Mouse (Mus musculus): ENCODE measurements at regions not wholly inside any gene's neighbourhood (a gene's known extent, or its start where the extent isn't known, plus 50 kb on each side); places are given as distances from the start of the nearest gene placed in this dataset.

GRCm38 (mm10) chr13:53584504-53585130 is 111.7 kb upstream of the Msx2 start:
- DNase-seq (ENCODE audit: low spot score), result no peak

GRCm38 (mm10) chr13:53553876-53554577 is 81.2 kb upstream of the Msx2 start:
- DNase-seq (ENCODE audit: low spot score), result no peak

GRCm38 (mm10) chr13:53553192-53553875 is 80.5 kb upstream of the Msx2 start:
- no peak for DNase-seq (ENCODE audit: low spot score)

GRCm38 (mm10) chr13:53548396-53548795 is 75.5 kb upstream of the Msx2 start:
- no peak for DNase-seq (ENCODE audit: low spot score)

GRCm38 (mm10) chr13:53543291-53543690 is 70.4 kb upstream of the Msx2 start:
- no peak for DNase-seq (ENCODE audit: low spot score)

GRCm38 (mm10) chr13:53539797-53540196 is 66.9 kb upstream of the Msx2 start:
- no peak for DNase-seq (ENCODE audit: low spot score)

GRCm38 (mm10) chr13:53537937-53538336 is 65.1 kb upstream of the Msx2 start:
- DNase-seq (ENCODE audit: low spot score), result no peak

- no peak for DNase-seq (ENCODE audit: low spot score)
Measured at GRCm38 (mm10) chr13:53535781-53536425, 63.0 kb upstream of the Msx2 start.

- no peak for DNase-seq (ENCODE audit: low spot score)
Measured at GRCm38 (mm10) chr13:53533738-53534137, 60.9 kb upstream of the Msx2 start.

GRCm38 (mm10) chr13:53526880-53527279 is 54.0 kb upstream of the Msx2 start:
- DNase-seq (ENCODE audit: low spot score), result no peak

- DNase-seq (ENCODE audit: low spot score), result no peak
Measured at GRCm38 (mm10) chr13:53522807-53523206, 49.9 kb upstream of the Msx2 start.

Measured in layer of hippocampus, adult 9-10 months (tissue).